Mouse (Mus musculus) cerebral cortex, adult 2 months (tissue): ENCODE data around the gene Grb10.

ENCODE experiments used
- WGBS: fragments of 180-500 bp; shearing (Covaris S2); methylation state at CpG from one replicate; pipeline ENCODE4 v1.1.7; 2018; 5-methylcytosine and 5-hydroxymethylcytosine counted together

Gene Grb10

GRCm38 (mm10) chr11:12038470-12038985, at the start of gene Grb10:
Grb10 (minus strand) TSS chr11:12038683.
- 38% methylated on average over 10 of the region's 10 CpGs for WGBS

GRCm38 (mm10) chr11:12081638-12082037, 43.2 kb upstream of the Grb10 start:
- WGBS: 87% methylated on average over 3 of the region's 3 CpGs

GRCm38 (mm10) chr11:12079231-12079630, 40.7 kb upstream of the Grb10 start:
- WGBS: 85% methylated on average over 2 of the region's 2 CpGs

- WGBS: 97% methylated on average over 1 of the region's 1 CpGs
Measured at GRCm38 (mm10) chr11:12075449-12075848, 37.0 kb upstream of the Grb10 start.

- 77% methylated on average over 6 of the region's 6 CpGs for WGBS
Measured at GRCm38 (mm10) chr11:12073394-12074226, 35.1 kb upstream of the Grb10 start.

- 83% methylated on average over 3 of the region's 3 CpGs for WGBS
Measured at GRCm38 (mm10) chr11:12072322-12072721, 33.8 kb upstream of the Grb10 start.

GRCm38 (mm10) chr11:12059005-12059404, 20.5 kb upstream of the Grb10 start:
- 77% methylated on average over 4 of the region's 4 CpGs for WGBS

GRCm38 (mm10) chr11:12048547-12049327, 10.3 kb upstream of the Grb10 start:
- WGBS: 42% methylated on average over 2 of the region's 2 CpGs

GRCm38 (mm10) chr11:12048135-12048534, 9.7 kb upstream of the Grb10 start:
- WGBS: 76% methylated on average over 1 of the region's 1 CpGs

- 60% methylated on average over 3 of the region's 3 CpGs for WGBS
Measured at GRCm38 (mm10) chr11:12044245-12044644, 5.8 kb upstream of the Grb10 start.

GRCm38 (mm10) chr11:12041787-12042186, 3.3 kb upstream of the Grb10 start:
- WGBS: 79% methylated on average over 4 of the region's 4 CpGs

GRCm38 (mm10) chr11:12041379-12041778, 2.9 kb upstream of the Grb10 start:
- WGBS: 89% methylated on average over 6 of the region's 6 CpGs

- WGBS: 91% methylated on average over 4 of the region's 4 CpGs
Measured at GRCm38 (mm10) chr11:12040391-12040790, 1.9 kb upstream of the Grb10 start.

GRCm38 (mm10) chr11:12039748-12040147, 1.3 kb upstream of the Grb10 start:
- 77% methylated on average over 6 of the region's 6 CpGs for WGBS

- 49% methylated on average over 3 of the region's 3 CpGs for WGBS
Measured at GRCm38 (mm10) chr11:12039098-12039497, 615 bp upstream of the Grb10 start.

- WGBS: 8% methylated on average over 48 of the region's 48 CpGs
Measured at GRCm38 (mm10) chr11:12037689-12038469, 604 bp downstream of the Grb10 start.

- WGBS: 2% methylated on average over 73 of the region's 93 CpGs
Measured at GRCm38 (mm10) chr11:12037075-12037686, 1.3 kb downstream of the Grb10 start.

GRCm38 (mm10) chr11:12035916-12036910, 2.3 kb downstream of the Grb10 start:
- WGBS: 10% methylated on average over 63 of the region's 65 CpGs

- WGBS: 61% methylated on average over 12 of the region's 12 CpGs
Measured at GRCm38 (mm10) chr11:12035324-12035723, 3.2 kb downstream of the Grb10 start.

GRCm38 (mm10) chr11:12034781-12035180, 3.7 kb downstream of the Grb10 start:
- 88% methylated on average over 4 of the region's 4 CpGs for WGBS
